Mouse (Mus musculus): ENCODE results near the gene 2410131K14Rik.

The 2410131K14Rik gene

DNA sequence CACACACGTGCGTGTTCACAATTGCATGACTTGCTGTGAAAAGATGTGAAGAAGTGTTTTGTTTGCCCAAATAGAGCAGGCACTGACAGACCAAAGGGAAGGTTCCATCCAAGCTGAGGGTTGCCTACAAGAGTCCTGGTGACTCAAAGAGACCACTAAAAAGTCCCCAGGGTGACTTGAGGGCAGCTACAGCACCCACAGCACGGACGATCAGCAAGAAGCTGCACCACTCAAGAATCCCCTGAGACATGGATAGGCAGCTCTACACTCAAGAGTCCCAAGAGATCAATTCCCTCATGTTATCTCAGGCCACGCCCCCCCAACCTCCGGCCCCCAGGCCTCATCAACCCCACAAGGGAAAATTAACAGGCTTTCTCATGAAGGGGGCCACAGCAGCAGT is 65.4 kb downstream of the 2410131K14Rik start:
- no peak for DNase-seq (ENCODE audit: low spot score in 2 of 2)

DNA sequence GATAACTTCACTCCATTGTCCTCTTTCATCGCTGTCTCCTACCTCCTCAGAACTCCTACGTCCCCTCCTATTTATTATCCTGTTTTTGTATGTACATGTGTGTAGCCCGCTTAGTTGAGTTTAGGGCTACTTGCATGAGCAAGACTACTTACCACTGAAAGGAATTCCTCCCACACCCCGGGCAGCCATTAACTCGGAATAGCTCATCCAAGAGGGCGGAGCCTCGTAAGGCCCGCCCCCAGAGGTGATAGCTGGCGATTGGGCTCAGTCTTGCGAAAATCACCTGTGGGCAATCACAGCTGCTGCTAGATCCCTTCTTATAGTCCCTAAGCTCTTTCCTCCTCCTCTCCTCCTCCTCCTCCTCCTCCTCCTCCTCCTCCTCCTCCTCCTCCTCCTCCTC is 66.2 kb downstream of the 2410131K14Rik start:
- no peak for DNase-seq (ENCODE audit: low spot score in 2 of 2)

DNA sequence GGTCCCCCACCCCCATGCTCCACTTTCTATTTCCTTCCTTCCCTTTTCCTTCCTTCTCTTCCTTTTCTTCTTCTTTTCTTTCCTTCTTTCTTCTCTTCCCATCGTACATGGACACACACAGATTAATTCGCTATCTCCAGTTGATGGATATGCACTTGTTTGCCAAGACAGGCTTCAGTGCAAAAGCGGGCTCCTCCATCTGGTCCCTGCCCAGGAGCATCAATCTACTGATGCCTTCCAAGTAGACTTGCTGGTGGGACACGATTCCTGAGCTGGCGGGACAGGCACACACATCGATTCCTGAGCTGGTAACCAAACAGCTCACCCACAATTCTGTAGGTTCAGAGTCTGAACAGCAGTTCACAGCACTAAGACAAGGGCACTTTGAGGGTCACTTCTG is 68.7 kb downstream of the 2410131K14Rik start:
- DNase-seq (ENCODE audit: low spot score in 2 of 2), result no peak
